Mouse (Mus musculus) megakaryocyte, embryonic 14.5 days (primary cell): Measurements from ENCODE around the gene Ankrd28. TPM values are rescaled to one million over a fixed set of nuclear protein-coding genes. Genes with fewer than 3 reads are reported as not detected.
A peak's percentile ranks its signal among the peaks of the same experiment; 100 is the strongest.

Experiments
- H3K27me3 ChIP-seq: replicated peaks from 2 replicates; pipeline ENCODE3; 2012; ENCODE audit warnings: inconsistent platforms
- H3K36me3 ChIP-seq: replicated peaks from 2 replicates; pipeline ENCODE3; 2012; ENCODE audit warnings: low read length, inconsistent platforms, mixed read lengths
- H3K4me1 ChIP-seq: 2 replicates; pipeline ENCODE4 v1.6.1; 2012; ENCODE audit warnings: inconsistent platforms
- H3K4me3 ChIP-seq: replicated peaks from 2 replicates; pipeline ENCODE3; 2012; ENCODE audit warnings: moderate library complexity, mild to moderate bottlenecking, inconsistent platforms
- H3K9me3 ChIP-seq: 2 replicates; pipeline ENCODE4 v1.6.1; 2012; ENCODE audit warnings: inconsistent platforms
- FLI1 ChIP-seq: IDR thresholded peaks from 2 replicates; pipeline ENCODE4 v1.6.1; 2012; ENCODE audit warnings: low read length, inconsistent platforms, mixed read lengths
- GATA1 ChIP-seq: IDR thresholded peaks from 3 replicates; pipeline ENCODE4 v1.6.1; 2012; ENCODE audit warnings: mixed read lengths, low read length, inconsistent platforms, borderline replicate concordance
- polyA plus RNA-seq: library from polyadenylated mRNA; stranded (reverse); fragments of >175 nt; gene quantifications from 2 replicates; pipeline ENCODE4 v1.2.3, GENCODE M21; 2012; ENCODE audit warnings: low replicate concordance; ENCODE audit not compliant: insufficient read depth

The Ankrd28 gene
- polyA plus RNA-seq, 1 experiment = 4.0 TPM

DNA sequence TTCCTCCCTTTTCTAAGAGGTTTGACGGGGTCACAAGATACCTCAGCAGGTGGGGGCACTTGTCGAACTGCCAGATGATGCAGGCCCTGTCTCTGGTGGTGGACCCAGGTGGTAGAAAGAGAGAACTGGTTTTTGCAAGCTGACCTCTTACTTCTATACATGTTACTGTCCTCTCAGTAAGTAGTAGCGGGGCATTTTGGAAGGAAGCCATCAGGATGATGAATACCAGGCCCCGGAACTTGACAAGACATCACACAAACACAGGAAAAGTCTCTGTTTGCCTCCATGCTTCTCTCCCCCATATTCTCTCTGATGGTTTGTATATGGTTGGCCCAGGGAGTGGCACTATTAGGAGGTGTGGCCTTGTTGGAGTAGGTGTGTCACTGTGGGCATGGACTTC lies 13.1 kb upstream of the Ankrd28 start:
- no peaks in the 10 kb centered on the region for H3K36me3 ChIP-seq
- H3K27me3 ChIP-seq = peaks cover 7% of the 10 kb centered on the region
- peaks cover 13% of the 10 kb centered on the region for H3K9me3 ChIP-seq
- H3K4me3 ChIP-seq = no peak overlapping the region
- H3K4me1 ChIP-seq = no peaks in the 10 kb centered on the region
- TF ChIP-seq FLI1 (no peak), GATA1 (no peak)

DNA sequence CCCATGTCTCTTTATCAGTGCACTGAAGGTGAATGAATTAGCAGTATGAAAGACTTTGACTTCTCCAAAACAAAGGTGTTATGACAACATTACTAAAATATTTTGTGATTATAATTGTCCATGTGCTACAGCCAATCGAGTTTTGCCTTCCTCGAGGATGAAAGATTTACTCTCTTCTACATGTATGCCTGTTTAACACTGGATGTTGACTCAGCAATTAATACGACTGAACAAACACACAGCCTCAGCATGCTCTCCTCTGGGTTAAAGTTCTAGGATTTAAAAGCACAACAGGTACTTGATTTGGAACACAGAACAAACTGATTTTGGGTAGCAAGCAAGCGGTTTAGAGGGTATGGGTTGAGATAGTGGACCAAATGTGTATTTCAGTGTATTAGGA lies 1.6 kb upstream of the Ankrd28 start:
- Histone ChIP-seq H3K4me3 (no peak overlapping the region), H3K27me3 (no peaks in the 10 kb centered on the region), H3K4me1 (peaks cover 22% of the 10 kb centered on the region; the same call in 1 of the 2 replicates), H3K9me3 (peaks cover 8% of the 10 kb centered on the region), H3K36me3 (no peaks in the 10 kb centered on the region)
- no peak for TF ChIP-seq FLI1
- no peak for TF ChIP-seq GATA1

DNA sequence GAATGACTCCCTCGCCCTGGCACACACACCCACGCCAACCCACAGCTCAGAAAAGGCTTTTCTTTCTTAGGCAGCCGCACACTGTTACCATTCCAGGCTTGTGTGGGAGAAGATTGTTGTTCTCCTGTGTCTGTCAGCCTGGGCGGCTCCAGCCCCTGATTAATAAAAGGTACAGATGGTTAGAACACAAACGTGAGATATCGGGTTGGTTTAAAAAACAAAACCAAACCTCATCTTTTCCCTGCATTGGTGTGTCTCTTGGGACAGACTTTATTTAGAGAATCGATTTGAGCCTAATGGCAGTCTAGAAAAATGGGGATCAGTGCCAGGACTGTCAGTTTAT lies 890 bp upstream of the Ankrd28 start:
- H3K9me3 ChIP-seq = peaks cover 2% of the 10 kb centered on the region; the same call in 1 of the 2 replicates
- peak overlapping the region; percentile 97 for H3K4me3 ChIP-seq
- peaks cover 23% of the 10 kb centered on the region; the same call in 1 of the 2 replicates for H3K4me1 ChIP-seq
- no peaks in the 10 kb centered on the region for H3K27me3 ChIP-seq
- no peaks in the 10 kb centered on the region for H3K36me3 ChIP-seq
- TF ChIP-seq GATA1 (no peak), FLI1 (no peak)

DNA sequence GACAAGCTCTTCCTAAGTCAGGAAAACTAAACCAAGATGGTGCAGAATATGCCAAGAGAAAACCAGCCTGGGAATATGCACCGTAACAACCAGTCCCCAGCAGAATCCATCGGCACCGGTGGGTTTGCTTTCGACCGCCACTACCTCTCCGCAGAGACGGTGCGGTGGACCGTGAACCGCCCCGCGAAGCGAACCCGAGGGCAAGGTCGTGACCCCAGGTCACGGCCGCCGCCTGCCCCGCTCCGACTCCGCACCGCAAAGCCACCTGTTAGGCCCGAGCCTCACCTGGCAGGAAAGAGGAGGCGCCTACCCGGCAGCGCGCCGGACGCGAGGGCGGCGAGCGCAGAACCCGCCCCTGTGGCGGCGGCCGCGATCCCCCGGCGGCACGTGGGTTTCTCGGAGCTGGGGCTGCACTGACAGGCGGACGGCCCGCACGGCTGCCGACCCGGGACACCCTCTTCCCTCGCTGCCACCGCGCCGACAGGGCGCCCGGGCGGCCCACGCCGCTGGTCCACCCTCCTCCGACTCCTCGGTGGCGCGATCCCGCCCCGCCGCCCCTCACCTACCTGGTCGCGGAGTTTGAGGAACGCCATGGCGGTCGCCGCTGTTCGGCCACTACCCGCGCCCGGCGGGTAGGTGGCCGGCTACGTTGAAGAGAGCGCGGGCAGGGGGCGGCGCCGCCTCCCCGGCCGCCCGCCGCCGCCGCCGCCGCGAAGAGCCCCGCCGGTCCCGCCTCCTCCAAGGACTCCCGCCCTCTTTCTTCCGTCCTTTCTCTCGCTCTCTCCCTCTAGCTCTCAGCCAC lies 489 bp downstream of the Ankrd28 start:
- peaks cover 23% of the 10 kb centered on the region; the same call in 1 of the 2 replicates for H3K4me1 ChIP-seq
- H3K27me3 ChIP-seq = no peaks in the 10 kb centered on the region
- no peaks in the 10 kb centered on the region for H3K9me3 ChIP-seq
- no peaks in the 10 kb centered on the region for H3K36me3 ChIP-seq
- TF ChIP-seq FLI1 (no peak), GATA1 (no peak)
- H3K4me3 ChIP-seq = peak overlapping the region; percentile 97

DNA sequence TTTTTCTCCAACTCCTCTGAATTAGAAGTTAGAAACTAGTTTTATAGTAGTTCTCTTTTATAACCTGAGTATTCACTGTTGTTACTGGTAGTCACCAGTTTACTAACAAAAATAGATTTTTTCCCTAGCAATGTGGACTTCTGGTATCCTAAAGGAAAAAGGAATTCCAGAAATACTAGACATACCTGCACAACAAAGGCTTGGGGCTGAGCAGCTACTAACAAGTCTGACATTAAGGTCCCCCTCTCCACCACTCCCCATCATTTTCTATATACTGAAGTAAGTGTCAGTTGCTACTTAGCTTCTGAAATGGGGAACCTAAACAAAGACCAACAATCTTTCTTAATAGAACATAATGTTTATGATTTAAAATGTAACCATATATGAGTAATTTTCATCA lies 3.2 kb downstream of the Ankrd28 start:
- no peak overlapping the region for H3K4me3 ChIP-seq
- H3K4me1 ChIP-seq = peaks cover 32% of the 10 kb centered on the region
- H3K27me3 ChIP-seq = no peaks in the 10 kb centered on the region
- TF ChIP-seq GATA1 (no peak), FLI1 (no peak)
- no peaks in the 10 kb centered on the region for H3K9me3 ChIP-seq
- H3K36me3 ChIP-seq = no peaks in the 10 kb centered on the region

- H3K4me3 ChIP-seq = no peak overlapping the region
- no peaks in the 10 kb centered on the region for H3K27me3 ChIP-seq
- H3K36me3 ChIP-seq = peaks cover 9% of the 10 kb centered on the region
- peaks cover 8% of the 10 kb centered on the region for H3K4me1 ChIP-seq
- TF ChIP-seq GATA1 (no peak), FLI1 (no peak)
- H3K9me3 ChIP-seq = peaks cover 5% of the 10 kb centered on the region
These were observed 20.5 kb downstream of the Ankrd28 start for GRCm38 (mm10) chr14:31809942-31810341.

DNA sequence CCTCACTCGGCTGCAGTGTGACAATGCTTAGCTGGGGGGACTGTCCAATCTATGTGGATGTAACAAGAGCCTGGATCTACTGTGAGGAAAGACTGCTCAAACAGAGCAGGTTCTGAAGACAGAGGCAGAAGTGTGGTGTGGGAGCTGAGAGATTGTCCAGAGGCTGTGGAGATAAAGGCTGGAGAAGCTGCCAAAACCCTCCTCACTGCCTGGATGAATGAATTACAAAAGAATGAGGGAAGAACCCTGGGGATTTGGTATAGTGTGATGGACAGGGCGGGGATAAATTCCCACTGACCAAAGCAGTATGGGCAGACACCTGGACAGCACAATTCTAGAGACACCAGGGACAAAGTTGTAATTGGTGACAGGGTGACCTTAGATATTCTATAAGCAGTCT lies 26.7 kb downstream of the Ankrd28 start:
- H3K4me3 ChIP-seq = no peak overlapping the region
- H3K27me3 ChIP-seq = no peaks in the 10 kb centered on the region
- TF ChIP-seq FLI1 = no peak
- TF ChIP-seq GATA1 = no peak
- peaks cover 8% of the 10 kb centered on the region for H3K4me1 ChIP-seq
- H3K9me3 ChIP-seq = peaks cover 5% of the 10 kb centered on the region
- H3K36me3 ChIP-seq = peaks cover 9% of the 10 kb centered on the region

GRCm38 (mm10) chr14:31800976-31801375 lies 29.5 kb downstream of the Ankrd28 start:
- Histone ChIP-seq H3K27me3 (no peaks in the 10 kb centered on the region), H3K4me1 (peaks cover 17% of the 10 kb centered on the region), H3K36me3 (no peaks in the 10 kb centered on the region)

DNA sequence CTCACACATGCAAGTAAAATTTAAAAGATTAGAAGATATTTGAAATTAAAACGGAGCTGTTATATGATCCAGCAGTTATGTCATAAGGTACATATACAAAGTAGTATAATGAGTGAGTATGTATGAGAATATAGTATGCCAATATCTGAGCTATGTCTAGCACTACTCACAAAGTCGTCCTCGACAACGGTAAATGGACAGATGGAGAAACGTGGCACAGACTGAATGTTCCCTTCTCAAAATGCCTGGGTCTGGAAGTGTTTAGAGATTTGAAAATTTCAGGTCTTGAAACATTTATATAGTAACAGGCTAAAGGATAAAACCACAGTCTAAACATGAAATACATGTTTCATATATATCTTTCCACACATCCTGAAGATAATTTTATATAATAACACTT lies 30.0 kb downstream of the Ankrd28 start:
- Histone ChIP-seq H3K36me3 (no peaks in the 10 kb centered on the region), H3K4me1 (peaks cover 22% of the 10 kb centered on the region), H3K4me3 (no peak overlapping the region), H3K9me3 (no peaks in the 10 kb centered on the region), H3K27me3 (no peaks in the 10 kb centered on the region)
- TF ChIP-seq FLI1 (no peak), GATA1 (no peak)

More at GRCm38 (mm10) chr14:31800976-31801375, 29.5 kb downstream of the Ankrd28 start:
- Histone ChIP-seq H3K4me3 (no peak overlapping the region), H3K9me3 (no peaks in the 10 kb centered on the region)
- TF ChIP-seq GATA1 (no peak), FLI1 (no peak)

GRCm38 (mm10) chr14:31798937-31799336 lies 31.5 kb downstream of the Ankrd28 start:
- Histone ChIP-seq H3K9me3 (no peaks in the 10 kb centered on the region), H3K36me3 (no peaks in the 10 kb centered on the region), H3K4me1 (peaks cover 30% of the 10 kb centered on the region), H3K4me3 (no peak overlapping the region), H3K27me3 (no peaks in the 10 kb centered on the region)
- no peak for TF ChIP-seq GATA1
- no peak for TF ChIP-seq FLI1

- Histone ChIP-seq H3K4me3 (no peak overlapping the region), H3K9me3 (no peaks in the 10 kb centered on the region), H3K4me1 (peaks cover 44% of the 10 kb centered on the region), H3K36me3 (no peaks in the 10 kb centered on the region), H3K27me3 (no peaks in the 10 kb centered on the region)
- TF ChIP-seq FLI1 = no peak
- TF ChIP-seq GATA1 = no peak
These were observed 34.9 kb downstream of the Ankrd28 start for GRCm38 (mm10) chr14:31795535-31795934.
